Mouse (Mus musculus): Measurements from ENCODE around the gene Gm19402. TPM values are rescaled to one million over a fixed set of nuclear protein-coding genes. Genes with fewer than 3 reads are reported as not detected.

Gene Gm19402
- total and polyA plus RNA-seq, 3 experiments, result not detected

GRCm38 (mm10) chr10:77687021-77687420, 3.5 kb downstream of the Gm19402 start:
- Histone ChIP-seq H3K4me1 (ENCODE audit: insufficient read depth, low read depth, low read length) (no peaks in the 10 kb centered on the region; the same call in none of the 2 replicates), H3K4me3 (ENCODE audit: low read depth, low read length) (no peak overlapping the region), H3K27me3 (ENCODE audit: insufficient read depth, low read length) (peaks cover 74% of the 10 kb centered on the region), H3K36me3 (replicated peaks) (no peaks in the 10 kb centered on the region), H3K9me3 (replicated peaks) (no peaks in the 10 kb centered on the region)
- TF ChIP-seq POLR2AphosphoS5 (IDR thresholded peaks at IDR 0.05; ENCODE audit: insufficient replicate concordance, low read depth, low read length), result no peak
- TF ChIP-seq GATA2 (IDR thresholded peaks at IDR 0.05; ENCODE audit: borderline replicate concordance, low read depth, low read length), result no peak
- TF ChIP-seq TAL1 (conservative IDR thresholded peaks at IDR 0.05; ENCODE audit: low read depth, low read length), result no peak
- TF ChIP-seq CTCF (IDR thresholded peaks at IDR 0.05; ENCODE audit: low read depth, low read length), result no peak
- TF ChIP-seq GATA1 (IDR thresholded peaks at IDR 0.05; ENCODE audit: borderline replicate concordance, low read length), result no peak
- ATAC-seq (ENCODE audit: extremely low read depth, insufficient number of reproducible peaks, low FRiP score, poor library complexity, severe bottlenecking) (no peak), DNase-seq (ENCODE audit: low spot score) (no peak)

- ATAC-seq (ENCODE audit: extremely low read depth, insufficient number of reproducible peaks, low FRiP score, poor library complexity, severe bottlenecking), result no peak
- H3K9me3 ChIP-seq (replicated peaks), result no peaks in the 10 kb centered on the region
- no peaks in the 10 kb centered on the region for H3K36me3 ChIP-seq (replicated peaks)
- DNase-seq (ENCODE audit: low spot score), result no peak
- H3K4me3 ChIP-seq (ENCODE audit: low read depth, low read length), result no peak within 1 kb of the TSS
- TF ChIP-seq POLR2AphosphoS5 (IDR thresholded peaks at IDR 0.05; ENCODE audit: insufficient replicate concordance, low read depth, low read length), result no peak
- peaks cover 67% of the 10 kb centered on the region for H3K27me3 ChIP-seq (ENCODE audit: insufficient read depth, low read length)
- H3K4me1 ChIP-seq (ENCODE audit: insufficient read depth, low read depth, low read length), result no peaks in the 10 kb centered on the region; the same call in none of the 2 replicates
Observed at GRCm38 (mm10) chr10:77685895-77686664, 4.5 kb downstream of the Gm19402 start, which contains the start of gene Tspear. TSS of gene Tspear (plus strand) at chr10:77686569.

- Histone ChIP-seq H3K36me3 (replicated peaks) (no peaks in the 10 kb centered on the region), H3K27me3 (ENCODE audit: insufficient read depth, low read length) (peaks cover 56% of the 10 kb centered on the region), H3K4me3 (ENCODE audit: low read depth, low read length) (no peak overlapping the region), H3K4me1 (ENCODE audit: insufficient read depth, low read depth, low read length) (peaks cover under 1% of the 10 kb centered on the region; the same call in 1 of the 2 replicates), H3K9me3 (replicated peaks) (no peaks in the 10 kb centered on the region)
- DNase-seq (ENCODE audit: low spot score), result no peak
- no peak for ATAC-seq (ENCODE audit: extremely low read depth, insufficient number of reproducible peaks, low FRiP score, poor library complexity, severe bottlenecking)
- TF ChIP-seq GATA2 (IDR thresholded peaks at IDR 0.05; ENCODE audit: borderline replicate concordance, low read depth, low read length) (no peak), CTCF (IDR thresholded peaks at IDR 0.05; ENCODE audit: low read depth, low read length) (no peak), POLR2AphosphoS5 (IDR thresholded peaks at IDR 0.05; ENCODE audit: insufficient replicate concordance, low read depth, low read length) (no peak), GATA1 (IDR thresholded peaks at IDR 0.05; ENCODE audit: borderline replicate concordance, low read length) (no peak), TAL1 (conservative IDR thresholded peaks at IDR 0.05; ENCODE audit: low read depth, low read length) (no peak)
Observed at GRCm38 (mm10) chr10:77684181-77684580, 6.4 kb downstream of the Gm19402 start.

- H3K4me1 ChIP-seq (ENCODE audit: insufficient read depth, low read depth, low read length), result peaks cover 3% of the 10 kb centered on the region; the same call in 1 of the 2 replicates
- no peak overlapping the region for H3K4me3 ChIP-seq (ENCODE audit: low read depth, low read length)
- TF ChIP-seq GATA1 (IDR thresholded peaks at IDR 0.05; ENCODE audit: borderline replicate concordance, low read length) (no peak), GATA2 (IDR thresholded peaks at IDR 0.05; ENCODE audit: borderline replicate concordance, low read depth, low read length) (no peak), CTCF (IDR thresholded peaks at IDR 0.05; ENCODE audit: low read depth, low read length) (no peak), TAL1 (conservative IDR thresholded peaks at IDR 0.05; ENCODE audit: low read depth, low read length) (no peak), POLR2AphosphoS5 (IDR thresholded peaks at IDR 0.05; ENCODE audit: insufficient replicate concordance, low read depth, low read length) (no peak)
- DNase-seq (ENCODE audit: low spot score), result no peak
- no peaks in the 10 kb centered on the region for H3K9me3 ChIP-seq (replicated peaks)
- no peaks in the 10 kb centered on the region for H3K36me3 ChIP-seq (replicated peaks)
- no peak for ATAC-seq (ENCODE audit: extremely low read depth, insufficient number of reproducible peaks, low FRiP score, poor library complexity, severe bottlenecking)
- H3K27me3 ChIP-seq (ENCODE audit: insufficient read depth, low read length), result peaks cover 52% of the 10 kb centered on the region
Observed at GRCm38 (mm10) chr10:77682994-77683393, 7.6 kb downstream of the Gm19402 start.

- H3K4me1 ChIP-seq (ENCODE audit: insufficient read depth, low read depth, low read length), result peaks cover 23% of the 10 kb centered on the region
- peaks cover 40% of the 10 kb centered on the region for H3K27me3 ChIP-seq (ENCODE audit: insufficient read depth, low read length)
- no peak for ATAC-seq (ENCODE audit: extremely low read depth, insufficient number of reproducible peaks, low FRiP score, poor library complexity, severe bottlenecking)
- TF ChIP-seq TAL1 (conservative IDR thresholded peaks at IDR 0.05; ENCODE audit: low read depth, low read length) (no peak), GATA1 (IDR thresholded peaks at IDR 0.05; ENCODE audit: borderline replicate concordance, low read length) (no peak), POLR2AphosphoS5 (IDR thresholded peaks at IDR 0.05; ENCODE audit: insufficient replicate concordance, low read depth, low read length) (no peak), GATA2 (IDR thresholded peaks at IDR 0.05; ENCODE audit: borderline replicate concordance, low read depth, low read length) (no peak), CTCF (IDR thresholded peaks at IDR 0.05; ENCODE audit: low read depth, low read length) (no peak)
- no peaks in the 10 kb centered on the region for H3K36me3 ChIP-seq (replicated peaks)
- DNase-seq (ENCODE audit: low spot score), result no peak
- no peaks in the 10 kb centered on the region for H3K9me3 ChIP-seq (replicated peaks)
- no peak overlapping the region for H3K4me3 ChIP-seq (ENCODE audit: low read depth, low read length)
Observed at GRCm38 (mm10) chr10:77677562-77677961, 13.0 kb downstream of the Gm19402 start.

- ATAC-seq (ENCODE audit: extremely low read depth, insufficient number of reproducible peaks, low FRiP score, poor library complexity, severe bottlenecking), result no peak
Observed at GRCm38 (mm10) chr10:77673765-77674164, 16.8 kb downstream of the Gm19402 start.

More at GRCm38 (mm10) chr10:77673765-77674164, 16.8 kb downstream of the Gm19402 start:
- Histone ChIP-seq H3K4me3 (ENCODE audit: low read depth, low read length) (no peak overlapping the region), H3K36me3 (replicated peaks) (no peaks in the 10 kb centered on the region), H3K9me3 (replicated peaks) (no peaks in the 10 kb centered on the region), H3K4me1 (ENCODE audit: insufficient read depth, low read depth, low read length) (peaks cover 47% of the 10 kb centered on the region), H3K27me3 (ENCODE audit: insufficient read depth, low read length) (peaks cover 32% of the 10 kb centered on the region)
- TF ChIP-seq GATA1 (IDR thresholded peaks at IDR 0.05; ENCODE audit: borderline replicate concordance, low read length), result no peak
- TF ChIP-seq POLR2AphosphoS5 (IDR thresholded peaks at IDR 0.05; ENCODE audit: insufficient replicate concordance, low read depth, low read length), result no peak
- no peak for TF ChIP-seq GATA2 (IDR thresholded peaks at IDR 0.05; ENCODE audit: borderline replicate concordance, low read depth, low read length)
- no peak for TF ChIP-seq CTCF (IDR thresholded peaks at IDR 0.05; ENCODE audit: low read depth, low read length)
- no peak for TF ChIP-seq TAL1 (conservative IDR thresholded peaks at IDR 0.05; ENCODE audit: low read depth, low read length)
- no peak for DNase-seq (ENCODE audit: low spot score)

Measured in G1E (cell line).